Mouse (Mus musculus) erythroblast, embryonic 14.5 days (primary cell): ENCODE results near the gene Olfr684.

Source experiments
- GATA1 ChIP-seq: IDR thresholded peaks from 2 replicates; pipeline ENCODE4 v1.6.1; 2012; ENCODE audit warnings: low read length, inconsistent platforms, mixed read lengths
- TAL1 ChIP-seq: IDR thresholded peaks from 3 replicates; pipeline ENCODE4 v1.6.1; 2012; ENCODE audit warnings: low read length, inconsistent platforms, mixed read lengths

DNA sequence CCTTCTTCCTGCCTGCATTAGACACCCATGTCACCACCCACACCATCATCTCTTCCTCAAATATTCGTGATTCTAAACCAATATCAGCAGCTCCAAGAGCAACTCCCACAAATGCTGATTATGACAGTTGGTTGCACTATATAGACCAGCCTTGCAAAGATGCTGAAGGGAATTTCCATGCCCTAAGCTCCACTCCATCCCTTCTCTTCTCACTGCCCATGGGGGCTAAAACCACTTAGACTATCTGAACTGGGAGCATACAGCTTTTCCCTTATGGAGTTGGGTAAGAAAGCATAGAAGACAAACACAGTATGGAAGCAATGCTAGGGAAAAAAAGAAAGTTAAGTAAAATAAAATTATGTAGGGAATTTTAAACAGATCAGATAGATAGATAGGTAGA, 16.5 kb downstream of the Olfr684 start, which contains the start of gene Olfr683:
- TF ChIP-seq TAL1 (no peak), GATA1 (no peak)
